Mouse (Mus musculus): ENCODE measurements at regions not wholly inside any gene's neighbourhood (a gene's known extent, or its start where the extent isn't known, plus 50 kb on each side); places are given as distances from the start of the nearest gene placed in this dataset.

- TF ChIP-seq CTCF (IDR thresholded peaks at IDR 0.05; ENCODE audit: control insufficient read depth, insufficient read depth, insufficient read length) (no peak), MAX (IDR thresholded peaks at IDR 0.05) (no peak), USF1 (IDR thresholded peaks at IDR 0.05; ENCODE audit: low read depth) (no peak), MYOD1 (IDR thresholded peaks at IDR 0.05; ENCODE audit: control insufficient read depth, insufficient read length, low read depth) (no peak)
These were observed 50.6 kb upstream of the Enpp6 start for GRCm38 (mm10) chr8:46936039-46936438.

Measured in C2C12 (cell line).